Mouse (Mus musculus) megakaryocyte, embryonic 14.5 days (primary cell): ENCODE data around the gene Endod1.

Experiments
- FLI1 ChIP-seq: IDR thresholded peaks from 2 replicates; pipeline ENCODE4 v1.6.1; 2012; ENCODE audit warnings: low read length, inconsistent platforms, mixed read lengths
- GATA1 ChIP-seq: IDR thresholded peaks from 3 replicates; pipeline ENCODE4 v1.6.1; 2012; ENCODE audit warnings: mixed read lengths, low read length, inconsistent platforms, borderline replicate concordance

DNA sequence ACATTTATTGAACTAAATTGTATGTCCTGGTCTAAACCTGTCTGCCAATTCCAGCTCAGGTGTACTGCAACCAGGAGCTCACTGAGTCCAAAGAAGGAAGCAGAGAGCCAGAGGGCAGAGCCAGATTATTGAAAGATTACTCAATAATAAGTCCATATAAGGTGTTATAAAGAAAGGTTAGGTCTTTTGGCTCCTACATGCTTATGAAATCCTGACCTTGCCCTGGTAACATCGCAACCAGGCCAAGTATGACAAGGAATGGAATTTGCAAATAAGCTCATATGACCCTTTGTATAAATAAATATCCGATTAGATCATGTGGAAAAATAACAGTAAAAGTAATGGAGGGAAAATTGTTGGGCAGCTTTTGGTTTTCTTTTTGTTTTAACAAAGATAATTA is 14.8 kb upstream of the Endod1 start:
- TF ChIP-seq GATA1 (no peak), FLI1 (no peak)
